Mouse (Mus musculus): Measurements from ENCODE around the gene Slu7. TPM values are rescaled to one million over a fixed set of nuclear protein-coding genes. Genes with fewer than 3 reads are reported as not detected.

Slu7 gene
- total and polyA plus RNA-seq, 3 experiments = 3.8 to 27.8 (median 27.2) TPM

- Histone ChIP-seq H3K79me2 (replicated peaks; ENCODE audit: control insufficient read depth, insufficient read depth, low read length) (no peaks in the 10 kb centered on the region), H3K27ac (no peak overlapping the region), H3K27me3 (ENCODE audit: control insufficient read depth, insufficient read depth, low read length) (no peaks in the 10 kb centered on the region), H3K36me3 (ENCODE audit: control insufficient read depth, insufficient read depth, low read length) (no peaks in the 10 kb centered on the region), H3K4me1 (ENCODE audit: control insufficient read depth, insufficient read depth, low read length) (peaks cover 2% of the 10 kb centered on the region), H3K9ac (ENCODE audit: low read depth, low read length) (no peak overlapping the region), H3K4me3 (no peak overlapping the region)
- DNase-seq = no peak
- 76% methylated on average over 21 of the region's 21 CpGs for WGBS
- intact Hi-C loops (cut with DNase I) = no loop called here
- TF ChIP-seq EP300 (IDR thresholded peaks at IDR 0.05; ENCODE audit: insufficient read depth, low read depth, low read length) = no peak
- TF ChIP-seq POLR2A (IDR thresholded peaks at IDR 0.05; ENCODE audit: insufficient read depth, low read depth, low read length) = no peak
- no peak for TF ChIP-seq CTCF (IDR thresholded peaks at IDR 0.05)
Measured at GRCm38 (mm10) chr11:43388122-43389097, 45.1 kb upstream of the Slu7 start.

GRCm38 (mm10) chr11:43389118-43389517, 44.4 kb upstream of the Slu7 start:
- no peaks in the 10 kb centered on the region for H3K79me2 ChIP-seq (replicated peaks; ENCODE audit: control insufficient read depth, insufficient read depth, low read length)
- DNase-seq = no peak
- intact Hi-C loops (cut with DNase I) = no loop called here
- no peaks in the 10 kb centered on the region for H3K27me3 ChIP-seq (ENCODE audit: control insufficient read depth, insufficient read depth, low read length)
- no peak overlapping the region for H3K4me3 ChIP-seq
- no peak overlapping the region for H3K9ac ChIP-seq (ENCODE audit: low read depth, low read length)
- TF ChIP-seq EP300 (IDR thresholded peaks at IDR 0.05; ENCODE audit: insufficient read depth, low read depth, low read length) (no peak), CTCF (IDR thresholded peaks at IDR 0.05) (no peak), POLR2A (IDR thresholded peaks at IDR 0.05; ENCODE audit: insufficient read depth, low read depth, low read length) (no peak)
- WGBS = 89% methylated on average over 7 of the region's 7 CpGs
- peaks cover 2% of the 10 kb centered on the region for H3K4me1 ChIP-seq (ENCODE audit: control insufficient read depth, insufficient read depth, low read length)
- H3K36me3 ChIP-seq (ENCODE audit: control insufficient read depth, insufficient read depth, low read length) = no peaks in the 10 kb centered on the region
- H3K27ac ChIP-seq = no peak overlapping the region

GRCm38 (mm10) chr11:43392757-43393156, 40.8 kb upstream of the Slu7 start:
- Histone ChIP-seq H3K36me3 (ENCODE audit: control insufficient read depth, insufficient read depth, low read length) (no peaks in the 10 kb centered on the region), H3K9ac (ENCODE audit: low read depth, low read length) (no peak overlapping the region), H3K27ac (no peak overlapping the region), H3K79me2 (replicated peaks; ENCODE audit: control insufficient read depth, insufficient read depth, low read length) (no peaks in the 10 kb centered on the region), H3K4me1 (ENCODE audit: control insufficient read depth, insufficient read depth, low read length) (peaks cover 4% of the 10 kb centered on the region), H3K4me3 (no peak overlapping the region), H3K27me3 (ENCODE audit: control insufficient read depth, insufficient read depth, low read length) (no peaks in the 10 kb centered on the region)
- TF ChIP-seq EP300 (IDR thresholded peaks at IDR 0.05; ENCODE audit: insufficient read depth, low read depth, low read length) (no peak), CTCF (IDR thresholded peaks at IDR 0.05) (no peak), POLR2A (IDR thresholded peaks at IDR 0.05; ENCODE audit: insufficient read depth, low read depth, low read length) (no peak)
- DNase-seq = no peak
- WGBS = 52% methylated on average over 2 of the region's 2 CpGs
- intact Hi-C loops (cut with DNase I) = no loop called here

- peaks cover 4% of the 10 kb centered on the region for H3K4me1 ChIP-seq (ENCODE audit: control insufficient read depth, insufficient read depth, low read length)
Measured at GRCm38 (mm10) chr11:43393325-43393724, 40.2 kb upstream of the Slu7 start.

GRCm38 (mm10) chr11:43395073-43395948, 38.2 kb upstream of the Slu7 start:
- Histone ChIP-seq H3K27me3 (ENCODE audit: control insufficient read depth, insufficient read depth, low read length) (no peaks in the 10 kb centered on the region), H3K36me3 (ENCODE audit: control insufficient read depth, insufficient read depth, low read length) (no peaks in the 10 kb centered on the region), H3K4me1 (ENCODE audit: control insufficient read depth, insufficient read depth, low read length) (peaks cover 4% of the 10 kb centered on the region), H3K79me2 (replicated peaks; ENCODE audit: control insufficient read depth, insufficient read depth, low read length) (no peaks in the 10 kb centered on the region), H3K27ac (no peak overlapping the region), H3K9ac (ENCODE audit: low read depth, low read length) (no peak overlapping the region), H3K4me3 (no peak overlapping the region)
- no peak for TF ChIP-seq CTCF (IDR thresholded peaks at IDR 0.05)
- TF ChIP-seq EP300 (IDR thresholded peaks at IDR 0.05; ENCODE audit: insufficient read depth, low read depth, low read length) = no peak
- TF ChIP-seq POLR2A (IDR thresholded peaks at IDR 0.05; ENCODE audit: insufficient read depth, low read depth, low read length) = no peak
- WGBS = 53% methylated on average over 14 of the region's 14 CpGs
- DNase-seq = no peak
- intact Hi-C loops (cut with DNase I) = no loop called here

More at GRCm38 (mm10) chr11:43393325-43393724, 40.2 kb upstream of the Slu7 start:
- no peak overlapping the region for H3K27ac ChIP-seq
- H3K79me2 ChIP-seq (replicated peaks; ENCODE audit: control insufficient read depth, insufficient read depth, low read length) = no peaks in the 10 kb centered on the region
- H3K9ac ChIP-seq (ENCODE audit: low read depth, low read length) = no peak overlapping the region
- no peaks in the 10 kb centered on the region for H3K27me3 ChIP-seq (ENCODE audit: control insufficient read depth, insufficient read depth, low read length)
- DNase-seq = no peak
- no peak overlapping the region for H3K4me3 ChIP-seq
- intact Hi-C loops (cut with DNase I) = no loop called here
- WGBS = 89% methylated on average over 4 of the region's 4 CpGs
- no peaks in the 10 kb centered on the region for H3K36me3 ChIP-seq (ENCODE audit: control insufficient read depth, insufficient read depth, low read length)
- TF ChIP-seq CTCF (IDR thresholded peaks at IDR 0.05) (no peak), EP300 (IDR thresholded peaks at IDR 0.05; ENCODE audit: insufficient read depth, low read depth, low read length) (no peak), POLR2A (IDR thresholded peaks at IDR 0.05; ENCODE audit: insufficient read depth, low read depth, low read length) (no peak)

Measured in heart, adult 2 months (tissue).